Mouse (Mus musculus) E14TG2a.4 (cell line): ENCODE measurements around the gene Nkx3-2.

Source experiments
- CTCF ChIP-seq: conservative IDR thresholded peaks from 2 replicates; pipeline ENCODE4 v1.5.1; 2014; ENCODE audit warnings: low read length
- NANOG ChIP-seq: IDR thresholded peaks from 2 replicates; pipeline ENCODE4 v1.6.1; 2014; ENCODE audit warnings: borderline replicate concordance, low read length, mixed read lengths
- POU5F1 ChIP-seq: IDR thresholded peaks from 2 replicates; pipeline ENCODE4 v1.6.1; 2014; ENCODE audit warnings: low read length, borderline replicate concordance

DNA sequence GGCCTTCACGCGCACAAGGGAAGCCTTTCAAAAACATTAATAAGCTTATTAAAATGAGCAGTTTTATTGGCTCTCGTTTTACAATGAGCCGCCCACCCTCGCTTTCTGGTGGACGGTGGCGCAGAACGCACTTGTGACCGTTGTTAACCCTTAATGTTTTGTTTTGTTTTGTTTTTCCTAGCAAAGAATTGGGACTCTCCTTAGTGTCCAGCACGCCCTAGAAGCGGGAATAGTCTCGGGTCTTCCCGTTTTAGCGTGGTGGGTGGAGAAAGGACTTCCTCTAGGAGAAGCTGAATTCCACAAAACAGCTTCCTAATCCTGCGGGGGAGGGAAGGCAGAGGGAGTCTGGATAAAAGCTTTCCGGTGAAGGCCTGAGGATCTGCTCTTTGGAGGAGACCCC is 9.5 kb downstream of the Nkx3-2 start:
- no peak for TF ChIP-seq CTCF
- TF ChIP-seq NANOG: no peak
- no peak for TF ChIP-seq POU5F1
